Mouse (Mus musculus): ENCODE data around the gene Tns1. TPM values are rescaled to one million over a fixed set of nuclear protein-coding genes. Genes with fewer than 3 reads are reported as not detected.

The Tns1 gene
- polyA plus RNA-seq, 1 experiment: 15.1 TPM

DNA sequence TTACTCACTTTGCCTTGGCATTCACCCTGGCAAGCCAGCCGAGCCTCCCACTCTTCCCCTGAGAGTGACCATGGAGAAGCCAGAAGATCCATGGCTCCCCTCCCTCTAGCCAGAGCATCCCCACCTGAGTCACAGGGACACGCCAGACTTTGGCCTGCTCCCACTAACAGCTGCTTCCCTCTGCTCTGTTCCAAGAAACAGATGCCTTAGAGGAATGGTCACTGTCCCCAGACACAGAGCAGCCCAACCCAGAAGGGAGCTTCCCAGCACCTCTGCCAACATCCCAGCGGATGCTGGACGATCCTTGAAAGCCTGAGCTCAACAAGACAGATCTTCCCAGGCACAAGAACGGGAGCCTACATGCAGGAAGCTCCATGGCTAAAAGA lies 95.4 kb downstream of the Tns1 start:
- no peak for DNase-seq (ENCODE audit: low read depth)
- no peak for TF ChIP-seq POLR2A (IDR thresholded peaks at IDR 0.05; ENCODE audit: borderline replicate concordance, extremely low read depth, insufficient read depth, insufficient read length, poor library complexity, severe bottlenecking)
- TF ChIP-seq CTCF (IDR thresholded peaks at IDR 0.05; ENCODE audit: borderline replicate concordance, extremely low read depth, insufficient read depth, insufficient read length): no peak

DNA sequence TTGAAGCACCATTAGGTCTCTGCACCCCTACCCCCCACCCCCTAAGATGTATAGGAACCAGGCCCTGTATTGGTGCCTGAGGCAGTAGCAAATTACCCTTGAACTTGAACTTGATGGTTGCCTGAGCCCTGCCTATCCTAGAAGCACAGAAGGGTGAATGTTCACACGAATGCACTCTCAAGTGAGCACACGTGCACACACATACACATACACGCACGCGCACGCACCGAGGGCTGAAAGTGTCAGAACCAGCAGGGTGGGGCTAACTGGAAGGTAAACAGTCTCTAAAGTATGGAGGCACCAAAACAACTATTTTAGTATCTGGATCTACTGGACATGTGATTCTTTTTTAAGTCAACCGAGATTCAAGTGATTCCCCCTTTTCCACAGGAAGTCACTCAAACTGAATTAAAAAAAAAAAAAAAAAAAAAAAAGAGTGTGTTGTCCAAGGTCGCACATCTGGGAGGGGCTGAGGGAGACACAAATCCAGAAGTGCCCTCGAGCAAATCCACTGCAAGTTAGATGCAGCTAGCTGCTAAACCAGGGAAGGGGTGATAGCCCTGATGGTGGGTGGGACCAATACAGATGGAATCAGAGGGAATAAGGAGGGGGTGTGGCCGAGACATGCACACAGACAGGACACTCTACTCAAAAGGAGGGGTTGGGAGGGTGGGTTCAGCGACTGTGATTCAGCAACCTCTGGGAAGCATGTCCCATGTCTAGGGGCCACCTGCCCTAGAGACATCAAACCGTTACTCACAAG lies 96.0 kb downstream of the Tns1 start:
- TF ChIP-seq POLR2A (IDR thresholded peaks at IDR 0.05; ENCODE audit: borderline replicate concordance, extremely low read depth, insufficient read depth, insufficient read length, poor library complexity, severe bottlenecking) (no peak), CTCF (IDR thresholded peaks at IDR 0.05; ENCODE audit: borderline replicate concordance, extremely low read depth, insufficient read depth, insufficient read length) (no peak)
- no peak for DNase-seq (ENCODE audit: low read depth)

DNA sequence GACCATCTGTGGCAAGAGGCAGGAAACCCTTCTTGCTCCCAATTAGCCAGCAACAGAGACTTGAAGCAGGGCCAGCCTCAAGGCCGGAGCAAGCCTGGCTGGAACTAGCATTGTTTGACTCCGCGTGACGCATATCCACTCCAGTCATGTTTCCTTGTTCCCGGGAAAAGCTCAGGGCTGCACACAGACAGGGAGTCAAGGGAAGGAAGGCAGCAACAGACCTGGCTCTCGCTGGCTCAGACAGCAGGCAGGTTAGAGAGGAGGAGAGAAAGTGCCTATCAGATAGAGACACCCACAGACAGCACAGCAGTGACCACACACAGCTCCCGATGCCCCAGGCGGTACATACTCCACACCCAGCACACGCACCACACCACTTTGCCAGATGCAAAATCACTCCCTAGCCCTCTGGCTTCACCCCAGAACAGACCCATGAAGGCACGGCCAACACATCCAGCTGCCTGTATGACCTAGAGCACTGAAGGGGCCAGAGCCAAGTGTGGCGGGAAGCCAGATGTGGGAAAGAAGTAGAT lies 96.6 kb downstream of the Tns1 start:
- TF ChIP-seq CTCF (IDR thresholded peaks at IDR 0.05; ENCODE audit: borderline replicate concordance, extremely low read depth, insufficient read depth, insufficient read length) (no peak), POLR2A (IDR thresholded peaks at IDR 0.05; ENCODE audit: borderline replicate concordance, extremely low read depth, insufficient read depth, insufficient read length, poor library complexity, severe bottlenecking) (no peak)
- peak; percentile 74 for DNase-seq (ENCODE audit: low read depth)

DNA sequence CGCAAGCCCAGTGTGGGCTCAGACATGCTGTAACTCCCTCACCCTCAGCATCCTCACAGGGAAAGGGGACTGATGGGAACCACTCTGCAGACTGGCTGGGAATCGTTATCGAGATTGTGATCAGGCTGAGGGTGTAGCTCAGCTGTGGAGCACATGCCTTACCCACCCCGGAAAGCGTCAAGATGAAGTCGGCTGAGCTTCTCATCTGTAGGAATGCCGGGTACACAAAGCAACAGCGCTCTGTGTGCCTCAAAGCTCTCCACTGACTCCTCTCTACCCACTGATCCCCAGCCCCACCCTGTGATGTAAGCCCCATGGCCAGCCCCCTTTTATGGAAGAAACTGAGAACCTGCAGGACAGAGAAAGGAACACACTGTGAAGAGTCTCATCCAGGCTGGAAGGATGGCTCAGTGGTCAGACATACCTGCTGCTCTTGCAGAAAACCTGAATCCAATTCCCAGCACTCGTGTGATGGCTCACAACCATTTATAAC lies 97.5 kb downstream of the Tns1 start:
- no peak for DNase-seq (ENCODE audit: low read depth)
- TF ChIP-seq CTCF (IDR thresholded peaks at IDR 0.05; ENCODE audit: borderline replicate concordance, extremely low read depth, insufficient read depth, insufficient read length) (no peak), POLR2A (IDR thresholded peaks at IDR 0.05; ENCODE audit: borderline replicate concordance, extremely low read depth, insufficient read depth, insufficient read length, poor library complexity, severe bottlenecking) (no peak)

DNA sequence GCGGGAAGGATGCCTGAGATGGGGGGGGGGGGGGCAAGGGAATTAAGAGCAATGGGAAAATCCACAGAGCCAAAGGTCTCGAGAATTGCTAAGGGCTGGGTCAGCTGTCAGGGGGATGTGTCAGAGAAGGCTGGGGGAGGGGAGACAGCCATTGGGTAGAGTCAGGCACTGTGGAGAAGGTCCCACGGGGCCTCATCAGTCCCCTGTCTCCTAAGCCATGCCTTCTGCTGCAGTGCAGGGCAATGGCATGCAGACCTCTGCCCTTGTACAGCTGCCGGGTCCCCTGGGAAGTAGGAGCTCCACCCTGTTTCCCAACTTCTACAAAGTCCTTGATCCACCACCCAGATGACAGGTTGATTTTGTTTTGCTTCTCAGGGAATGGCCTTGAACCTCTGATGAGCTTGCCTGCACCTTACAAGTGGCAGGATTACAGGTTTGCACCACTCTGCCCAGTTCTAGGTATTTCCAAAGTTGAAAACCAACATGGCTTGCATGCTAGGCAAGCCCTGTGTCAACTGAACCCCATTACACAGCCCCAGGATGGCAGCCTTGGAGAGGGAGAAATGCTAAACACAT lies 98.5 kb downstream of the Tns1 start:
- TF ChIP-seq CTCF (IDR thresholded peaks at IDR 0.05; ENCODE audit: borderline replicate concordance, extremely low read depth, insufficient read depth, insufficient read length) (no peak), POLR2A (IDR thresholded peaks at IDR 0.05; ENCODE audit: borderline replicate concordance, extremely low read depth, insufficient read depth, insufficient read length, poor library complexity, severe bottlenecking) (no peak)
- DNase-seq (ENCODE audit: low read depth): no peak

DNA sequence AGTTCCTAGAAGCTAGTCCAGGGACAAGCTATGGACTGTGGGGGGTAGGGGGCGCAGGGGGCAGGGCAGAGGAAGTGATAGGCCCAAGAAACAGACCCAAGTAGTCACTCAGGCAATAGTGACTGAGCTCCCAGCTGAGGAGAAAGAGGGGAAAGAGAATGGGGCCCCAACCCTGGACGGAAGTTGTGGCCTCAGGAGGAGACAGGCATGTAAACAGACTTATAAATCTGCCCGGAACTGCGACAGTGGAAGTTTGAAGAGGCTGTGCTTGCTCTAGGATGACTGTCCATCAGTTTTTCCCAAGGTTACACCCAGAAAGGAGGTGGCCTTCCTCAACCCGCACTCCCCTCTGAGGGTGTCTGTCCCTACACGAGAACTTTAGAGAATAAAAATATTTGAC lies 99.0 kb downstream of the Tns1 start:
- no peak for TF ChIP-seq POLR2A (IDR thresholded peaks at IDR 0.05; ENCODE audit: borderline replicate concordance, extremely low read depth, insufficient read depth, insufficient read length, poor library complexity, severe bottlenecking)
- no peak for TF ChIP-seq CTCF (IDR thresholded peaks at IDR 0.05; ENCODE audit: borderline replicate concordance, extremely low read depth, insufficient read depth, insufficient read length)
- DNase-seq (ENCODE audit: low read depth): no peak

DNA sequence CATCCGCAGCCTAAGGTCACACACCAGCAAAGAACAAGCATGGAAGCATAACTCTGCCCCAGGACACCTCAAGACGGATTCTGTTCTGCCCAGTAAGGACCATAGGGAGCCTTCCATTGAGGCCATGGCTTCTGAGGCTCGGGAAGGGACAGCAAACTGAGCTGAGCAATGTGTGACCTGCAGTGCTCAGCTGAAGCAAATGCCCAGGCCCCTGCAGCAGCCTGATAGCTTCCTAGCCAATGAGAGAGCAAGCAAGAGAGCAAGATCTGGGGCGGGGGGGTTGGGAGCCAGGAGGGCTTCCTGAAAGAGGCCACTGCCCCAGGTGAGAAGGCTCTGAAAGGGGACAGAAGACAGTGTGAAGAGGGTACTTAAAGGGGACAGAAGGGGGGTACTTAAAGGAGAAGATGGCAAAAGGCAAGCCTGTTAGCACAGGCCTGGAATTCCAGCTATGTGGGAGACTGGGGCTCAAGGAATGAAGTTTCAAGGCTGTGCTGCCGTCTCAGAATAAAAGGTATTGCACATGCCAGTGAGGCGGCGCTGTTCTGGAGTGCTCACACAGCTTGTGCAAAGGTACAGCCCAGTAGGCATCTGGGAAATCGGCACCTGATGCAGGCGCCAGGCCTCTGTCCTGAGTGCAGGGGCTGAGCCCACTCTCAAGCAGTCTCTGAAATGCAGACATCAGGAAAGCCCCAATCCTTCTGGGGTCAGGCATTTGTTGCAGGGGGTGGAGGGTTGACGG lies 99.6 kb downstream of the Tns1 start:
- TF ChIP-seq CTCF (IDR thresholded peaks at IDR 0.05; ENCODE audit: borderline replicate concordance, extremely low read depth, insufficient read depth, insufficient read length): no peak
- TF ChIP-seq POLR2A (IDR thresholded peaks at IDR 0.05; ENCODE audit: borderline replicate concordance, extremely low read depth, insufficient read depth, insufficient read length, poor library complexity, severe bottlenecking): no peak
- DNase-seq (ENCODE audit: low read depth): no peak

DNA sequence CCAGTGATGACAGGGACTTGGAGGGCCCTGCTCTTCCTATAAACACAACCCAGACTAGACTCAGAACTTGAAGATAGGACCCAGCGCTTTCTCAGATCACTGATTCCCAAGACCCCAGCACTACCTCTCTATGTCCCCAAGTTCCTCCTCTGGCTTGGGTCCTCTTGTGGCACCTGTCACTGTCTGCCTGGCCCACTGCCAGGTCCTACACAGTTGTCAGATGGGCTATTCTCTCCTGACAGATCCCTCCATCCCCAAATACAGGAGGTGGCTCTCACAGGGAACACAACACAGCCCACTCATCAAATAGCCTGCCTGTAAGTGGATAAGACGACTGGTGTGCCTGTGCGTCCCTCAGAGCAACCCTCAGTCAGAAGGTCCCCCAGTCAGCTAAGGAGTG lies 101.3 kb downstream of the Tns1 start:
- TF ChIP-seq CTCF (IDR thresholded peaks at IDR 0.05; ENCODE audit: borderline replicate concordance, extremely low read depth, insufficient read depth, insufficient read length) (no peak), POLR2A (IDR thresholded peaks at IDR 0.05; ENCODE audit: borderline replicate concordance, extremely low read depth, insufficient read depth, insufficient read length, poor library complexity, severe bottlenecking) (no peak)
- no peak for DNase-seq (ENCODE audit: low read depth)

DNA sequence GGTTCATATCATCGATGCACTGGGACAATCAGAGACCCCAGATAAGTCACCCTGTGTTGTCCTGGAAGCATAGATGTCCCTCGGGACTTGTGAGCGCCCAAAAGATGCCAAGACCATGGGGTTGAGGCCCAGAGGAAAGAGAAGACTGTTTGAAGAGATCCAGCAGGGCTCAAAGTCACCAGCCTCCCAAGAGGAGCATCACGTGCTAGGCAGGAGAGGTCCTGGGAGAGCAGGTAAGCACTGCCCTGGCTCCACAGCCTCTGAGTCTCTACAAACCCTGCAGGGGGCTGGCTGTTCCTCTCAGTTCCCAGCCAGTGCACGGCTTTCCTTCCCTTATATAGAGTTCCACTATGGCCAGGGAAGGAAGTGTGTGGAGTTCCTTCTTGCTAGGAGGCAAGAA lies 101.7 kb downstream of the Tns1 start:
- TF ChIP-seq POLR2A (IDR thresholded peaks at IDR 0.05; ENCODE audit: borderline replicate concordance, extremely low read depth, insufficient read depth, insufficient read length, poor library complexity, severe bottlenecking): no peak
- DNase-seq (ENCODE audit: low read depth): no peak

DNA sequence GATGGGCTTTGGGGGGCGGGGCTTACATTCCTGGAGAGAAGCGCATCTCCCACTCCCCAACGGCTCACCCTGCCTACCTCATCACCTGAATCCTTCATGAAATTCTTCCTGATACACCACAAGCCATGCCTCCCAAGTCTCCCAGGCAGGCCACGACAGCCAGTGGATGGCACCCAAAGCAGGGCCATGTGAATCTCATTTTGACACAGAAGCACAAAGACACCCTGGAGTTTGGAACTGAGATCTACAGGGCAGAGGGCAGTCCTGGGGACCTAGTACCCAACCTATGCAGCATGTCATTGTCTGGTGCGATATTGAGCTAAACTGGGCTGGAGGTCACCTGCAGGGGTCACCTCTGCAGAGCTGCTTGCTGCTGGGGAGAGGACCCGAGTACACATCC lies 104.0 kb downstream of the Tns1 start:
- DNase-seq (ENCODE audit: low read depth): no peak
- TF ChIP-seq CTCF (IDR thresholded peaks at IDR 0.05; ENCODE audit: borderline replicate concordance, extremely low read depth, insufficient read depth, insufficient read length) (no peak), POLR2A (IDR thresholded peaks at IDR 0.05; ENCODE audit: borderline replicate concordance, extremely low read depth, insufficient read depth, insufficient read length, poor library complexity, severe bottlenecking) (no peak)

DNA sequence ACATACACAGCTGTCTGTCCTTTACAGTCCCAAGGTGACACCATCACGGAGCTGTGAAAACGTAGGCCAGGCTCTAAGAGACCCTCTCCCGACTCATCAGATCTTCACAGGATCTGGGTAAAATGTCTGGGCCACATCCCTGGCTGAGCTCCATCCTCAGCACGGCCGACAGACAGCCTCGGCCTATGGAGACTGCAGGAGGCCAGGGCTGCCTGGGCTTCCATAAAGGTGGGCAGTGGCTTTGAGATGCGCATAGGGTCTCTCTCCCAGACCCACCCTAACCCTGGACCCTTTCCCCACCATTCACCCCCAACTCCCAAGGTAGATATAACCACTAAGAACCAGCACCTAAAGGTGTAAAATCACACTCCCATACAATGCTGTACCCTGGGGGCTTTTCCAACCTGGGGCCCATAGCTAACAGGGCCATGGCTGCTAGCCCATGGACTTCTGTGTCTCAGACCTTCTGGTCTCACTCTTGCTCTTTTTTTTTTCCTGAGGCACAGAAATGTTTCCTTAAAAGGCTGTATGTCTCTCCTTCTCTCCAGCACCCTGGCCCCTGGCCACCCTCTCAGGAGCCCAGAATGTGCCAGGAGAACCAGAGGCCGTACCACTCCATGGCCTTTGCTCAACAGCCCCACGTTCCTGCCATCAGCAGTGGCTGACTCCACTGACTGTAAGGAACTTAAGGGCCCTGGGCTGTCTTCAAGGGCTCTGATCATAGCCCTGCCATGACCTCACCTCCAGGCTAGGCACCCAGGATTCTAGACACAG lies 106.7 kb downstream of the Tns1 start:
- TF ChIP-seq CTCF (IDR thresholded peaks at IDR 0.05; ENCODE audit: borderline replicate concordance, extremely low read depth, insufficient read depth, insufficient read length) (no peak), POLR2A (IDR thresholded peaks at IDR 0.05; ENCODE audit: borderline replicate concordance, extremely low read depth, insufficient read depth, insufficient read length, poor library complexity, severe bottlenecking) (no peak)

More for the DNA sequence above, 106.7 kb downstream of the Tns1 start:
- no peak for DNase-seq (ENCODE audit: low read depth)
